Mouse (Mus musculus) stomach, postnatal 0 days (tissue): ENCODE data around the gene Anln. TPM values are rescaled to one million over a fixed set of nuclear protein-coding genes. Genes with fewer than 3 reads are reported as not detected.

ENCODE experiments used
- ATAC-seq: fragments of 200-750 bp; cut with Nextera tagmentation; 2 replicates; pipeline ENCODE4 v1.8.0; 2017; ENCODE audit not compliant: low FRiP score, low TSS enrichment
- DNase-seq: peaks from one replicate; pipeline ENCODE4 v3.0.0-alpha.2; 2016; ENCODE audit warnings: low spot score
- H3K27ac ChIP-seq: fragments of 300-500 bp; sonication (generic); replicated peaks from 2 replicates; pipeline ENCODE4 v1.5.1; 2014; ENCODE audit warnings: mild to moderate bottlenecking, control low read depth
- H3K27me3 ChIP-seq: fragments of 300-500 bp; sonication (generic); 2 replicates; pipeline ENCODE4 v1.6.1; 2014; ENCODE audit warnings: low read length; ENCODE audit not compliant: control insufficient read depth, insufficient read depth
- H3K36me3 ChIP-seq: fragments of 300-500 bp; sonication (generic); 2 replicates; pipeline ENCODE4 v1.6.1; 2014; ENCODE audit warnings: low read length, mixed read lengths; ENCODE audit not compliant: control insufficient read depth, insufficient read depth
- H3K4me1 ChIP-seq: fragments of 300-500 bp; sonication (generic); replicated peaks from 2 replicates; pipeline ENCODE4 v1.6.1; 2014; ENCODE audit warnings: antibody characterized with exemption; ENCODE audit not compliant: control insufficient read depth, insufficient read depth
- H3K4me2 ChIP-seq: fragments of 300-500 bp; sonication (generic); replicated peaks from 2 replicates; pipeline ENCODE4 v1.6.1; 2014; ENCODE audit warnings: low read depth, mild to moderate bottlenecking, control low read depth, moderate library complexity
- H3K4me3 ChIP-seq: fragments of 300-500 bp; sonication (generic); 2 replicates; pipeline ENCODE4 v1.5.1; 2014; ENCODE audit warnings: low read depth, low read length, control low read depth
- H3K9ac ChIP-seq: fragments of 300-500 bp; sonication (generic); 2 replicates; pipeline ENCODE4 v1.6.1; 2014; ENCODE audit warnings: mild to moderate bottlenecking, low read length, control low read depth, mixed read lengths
- H3K9me3 ChIP-seq: fragments of 300-500 bp; sonication (generic); 2 replicates; pipeline ENCODE4 v1.6.1; 2016; ENCODE audit warnings: low read length; ENCODE audit not compliant: control insufficient read depth
- CTCF ChIP-seq: IDR thresholded peaks from 2 replicates; pipeline ENCODE4 v1.5.1; 2016; ENCODE audit warnings: antibody characterized with exemption, low read depth, mild to moderate bottlenecking, moderate library complexity
- EP300 ChIP-seq: optimal IDR thresholded peaks from 2 replicates; pipeline ENCODE3; 2016; ENCODE audit warnings: antibody characterized with exemption
- WGBS: fragments of 180-500 bp; shearing (Covaris S2); extraction: QIAGEN DNeasy Blood & Tissue Kit; methylation state at CpG from one replicate; pipeline ENCODE4 v1.1.7; 2014; 5-methylcytosine and 5-hydroxymethylcytosine counted together
- polyA plus RNA-seq: library from polyadenylated mRNA; unstranded; fragments of >200 nt; fragmentation: Nextera tagmentation; extraction: Ambion mirVana; gene quantifications from 2 replicates; pipeline ENCODE4 v1.2.1, GENCODE M21; 2015

The Anln gene
- 13.3 and 15.7 TPM in 2 replicates for polyA plus RNA-seq

GRCm38 (mm10) chr9:22389021-22389476, at the start of gene Anln:
TSS of gene Anln (minus strand) at chr9:22389188.
- no peaks in the 10 kb centered on the region for H3K4me1 ChIP-seq

GRCm38 (mm10) chr9:22434101-22434500, 45.1 kb upstream of the Anln start:
- no peaks in the 10 kb centered on the region for H3K36me3 ChIP-seq
- no peak overlapping the region for H3K4me2 ChIP-seq
- ATAC-seq (no peak), DNase-seq (no peak)
- H3K9ac ChIP-seq: no peak overlapping the region
- H3K27me3 ChIP-seq: no peaks in the 10 kb centered on the region
- H3K27ac ChIP-seq: no peak overlapping the region
- WGBS: 76% methylated on average over 2 of the region's 2 CpGs
- no peaks in the 10 kb centered on the region for H3K9me3 ChIP-seq
- 0 out of 2 replicates have a peak, but pooled peaks cover 7% of the 10 kb centered on the region for H3K4me1 ChIP-seq
- no peak overlapping the region for H3K4me3 ChIP-seq
- no peak for TF ChIP-seq EP300
- TF ChIP-seq CTCF: no peak

More at GRCm38 (mm10) chr9:22389021-22389476, at the start of gene Anln:
- DNase-seq (peak; percentile 96), ATAC-seq (peak; percentile 96)
- H3K27ac ChIP-seq: peak within 1 kb of the TSS; percentile 96
- no peaks in the 10 kb centered on the region for H3K36me3 ChIP-seq
- peak within 1 kb of the TSS; percentile 86 for H3K9ac ChIP-seq
- WGBS: under 1% methylated on average over 35 of the region's 44 CpGs
- H3K4me2 ChIP-seq: peak within 1 kb of the TSS; percentile 99
- peak within 1 kb of the TSS; percentile 82 for H3K4me3 ChIP-seq
- TF ChIP-seq CTCF: peak; percentile 35; the same call in 1 of the 2 replicates
- TF ChIP-seq EP300: no peak
- H3K9me3 ChIP-seq: no peaks in the 10 kb centered on the region
- H3K27me3 ChIP-seq: no peaks in the 10 kb centered on the region

- Histone ChIP-seq H3K36me3 (no peaks in the 10 kb centered on the region), H3K9me3 (no peaks in the 10 kb centered on the region), H3K27ac (no peak overlapping the region), H3K4me2 (no peak overlapping the region), H3K27me3 (no peaks in the 10 kb centered on the region), H3K9ac (no peak overlapping the region), H3K4me1 (0 out of 2 replicates have a peak, but pooled peaks cover 7% of the 10 kb centered on the region), H3K4me3 (no peak overlapping the region)
- 78% methylated on average over 2 of the region's 2 CpGs for WGBS
- ATAC-seq: no peak
- DNase-seq: no peak
- TF ChIP-seq EP300: no peak
- no peak for TF ChIP-seq CTCF
These were observed 44.2 kb upstream of the Anln start for GRCm38 (mm10) chr9:22433221-22433620.

GRCm38 (mm10) chr9:22430315-22430840, 41.4 kb upstream of the Anln start:
- Histone ChIP-seq H3K9me3 (no peaks in the 10 kb centered on the region), H3K4me1 (0 out of 2 replicates have a peak, but pooled peaks cover 7% of the 10 kb centered on the region), H3K36me3 (no peaks in the 10 kb centered on the region), H3K27me3 (no peaks in the 10 kb centered on the region), H3K4me3 (no peak overlapping the region), H3K4me2 (peak overlapping the region; percentile 35; the same call in 1 of the 2 replicates), H3K9ac (no peak overlapping the region), H3K27ac (no peak overlapping the region)
- DNase-seq: peak; percentile 28
- TF ChIP-seq CTCF (no peak), EP300 (no peak)
- 28% methylated on average over 5 of the region's 5 CpGs for WGBS
- no peak for ATAC-seq

- WGBS: 51% methylated on average over 15 of the region's 15 CpGs
- H3K4me3 ChIP-seq: no peak overlapping the region
- peak overlapping the region; percentile 35 for H3K4me2 ChIP-seq
These were observed 40.7 kb upstream of the Anln start for GRCm38 (mm10) chr9:22429533-22430241.

More at GRCm38 (mm10) chr9:22429533-22430241, 40.7 kb upstream of the Anln start:
- no peak for ATAC-seq
- no peaks in the 10 kb centered on the region for H3K27me3 ChIP-seq
- no peak overlapping the region for H3K27ac ChIP-seq
- H3K36me3 ChIP-seq: no peaks in the 10 kb centered on the region
- DNase-seq: no peak
- 0 out of 2 replicates have a peak, but pooled peaks cover 7% of the 10 kb centered on the region for H3K4me1 ChIP-seq
- peak overlapping the region; percentile 23; the same call in 1 of the 2 replicates for H3K9ac ChIP-seq
- TF ChIP-seq EP300 (no peak), CTCF (peak; percentile 23; the same call in 1 of the 2 replicates)
- H3K9me3 ChIP-seq: no peaks in the 10 kb centered on the region
